Mouse (Mus musculus) cerebellum, adult 18-20 months (tissue): ENCODE measurements around the gene Olfr1513.
"Not testable (repeated sequence)": the region's sequence is repeated elsewhere in the genome, so short reads cannot be mapped to it uniquely, and the experiment has no call there.

ENCODE experiments used
- DNase-seq, 2 experiments: peaks; one replicate each; pipeline ENCODE4 v3.0.0; 2021

The Olfr1513 gene

DNA sequence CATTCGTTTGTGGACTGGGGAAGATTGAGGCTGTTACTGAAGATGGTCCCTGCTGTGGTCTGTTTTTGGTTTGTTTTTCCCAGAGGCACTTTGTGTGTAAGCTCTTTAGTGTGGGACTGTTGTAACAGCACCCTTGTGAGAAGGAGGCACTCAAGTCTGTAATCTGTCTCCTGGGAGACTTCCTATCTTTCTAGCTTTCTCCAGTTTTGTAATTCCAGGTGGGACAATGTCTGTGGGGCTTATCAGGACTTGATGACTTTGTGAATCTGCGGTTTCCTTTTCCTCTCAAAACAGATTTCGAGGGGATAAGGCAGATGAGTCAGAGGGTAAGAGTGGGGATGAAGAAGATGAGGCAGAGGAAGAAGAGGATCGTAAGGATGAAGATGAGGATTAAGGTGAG, at the start of gene Olfr1513:
TSS of gene Olfr1513 (minus strand) at position 101 of the 400 bp plus-strand sequence.
- DNase-seq, result no peak

DNA sequence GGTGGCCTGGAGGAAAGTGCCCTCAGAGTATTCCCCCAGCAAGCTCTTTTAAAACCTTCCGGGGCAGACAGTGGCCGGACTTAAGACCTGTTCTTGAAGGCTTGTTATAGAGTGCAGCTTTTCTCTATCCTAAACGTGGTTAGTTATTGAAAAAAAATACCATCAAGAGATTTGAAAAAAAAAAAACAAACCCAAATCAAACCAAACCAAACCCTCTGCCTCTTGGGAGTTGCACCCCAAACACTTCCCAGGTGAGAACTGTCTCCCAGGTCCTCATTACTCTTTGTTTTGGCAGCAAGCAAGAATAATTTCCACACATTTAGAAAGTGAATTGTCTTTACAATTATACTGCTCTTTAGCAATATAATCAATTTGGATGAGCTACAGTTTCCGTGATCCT, 41.1 kb upstream of the Olfr1513 start, which contains the start of gene Olfr1511:
TSS of gene Olfr1511 (minus strand) at position 101 of the 400 bp plus-strand sequence.
- DNase-seq, result no peak

DNA sequence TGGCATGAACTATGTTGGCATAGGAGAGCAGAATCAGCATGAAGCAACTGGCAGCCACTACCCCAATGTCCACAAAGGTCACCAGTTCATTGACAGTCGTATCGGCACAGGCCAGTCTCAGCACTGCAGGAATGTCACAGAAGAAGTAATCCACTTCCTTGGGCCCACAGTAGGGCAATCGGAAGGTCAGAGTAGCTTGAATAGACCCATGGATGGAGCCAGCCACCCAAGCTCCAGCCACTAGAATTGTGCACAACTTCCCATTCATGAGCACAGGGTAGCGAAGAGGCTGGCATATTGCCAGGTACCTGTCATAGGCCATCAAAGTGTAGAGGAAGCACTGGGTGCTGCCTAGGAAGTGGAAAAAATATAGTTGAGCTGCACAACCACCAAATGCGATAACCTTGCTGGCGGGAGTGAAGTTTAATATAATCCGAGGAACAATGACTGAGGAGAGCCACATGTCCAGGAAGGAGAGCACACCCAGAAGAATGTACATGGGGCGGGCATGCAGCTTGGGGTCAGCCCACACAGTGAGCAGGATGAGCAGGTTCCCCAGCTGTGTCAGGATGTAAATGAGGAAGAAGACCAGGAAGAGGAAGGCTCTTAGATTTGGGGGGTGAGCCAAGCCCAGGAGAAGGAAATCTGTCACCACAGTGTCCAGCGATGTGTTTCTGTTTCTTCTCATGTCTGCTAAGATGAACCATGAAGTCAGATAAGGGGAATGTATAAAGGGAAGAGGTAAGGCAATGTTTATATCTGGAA, 34.1 kb upstream of the Olfr1513 start:
- not testable (repeated sequence) for DNase-seq

DNA sequence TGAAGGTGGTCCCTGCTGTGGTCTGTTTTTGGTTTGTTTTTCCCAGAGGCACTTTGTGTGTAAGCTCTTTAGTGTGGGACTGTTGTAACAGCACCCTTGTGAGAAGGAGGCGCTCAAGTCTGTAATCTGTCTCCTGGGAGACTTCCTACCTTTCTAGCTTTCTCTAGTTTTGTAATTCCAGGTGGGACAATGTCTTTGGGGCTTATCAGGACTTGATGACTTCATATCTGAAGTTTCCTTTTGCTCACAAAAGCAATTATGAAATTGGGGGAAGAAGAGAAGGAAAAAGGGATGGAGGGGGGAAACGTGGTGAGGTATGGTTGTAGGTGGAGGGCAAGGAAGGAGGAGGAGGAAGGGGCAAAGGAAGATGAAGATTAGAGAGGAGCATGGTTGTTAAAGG, 22.9 kb upstream of the Olfr1513 start, which contains the start of gene Olfr1512:
TSS of gene Olfr1512 (minus strand) at position 101 of the 400 bp plus-strand sequence.
- no peak for DNase-seq

DNA sequence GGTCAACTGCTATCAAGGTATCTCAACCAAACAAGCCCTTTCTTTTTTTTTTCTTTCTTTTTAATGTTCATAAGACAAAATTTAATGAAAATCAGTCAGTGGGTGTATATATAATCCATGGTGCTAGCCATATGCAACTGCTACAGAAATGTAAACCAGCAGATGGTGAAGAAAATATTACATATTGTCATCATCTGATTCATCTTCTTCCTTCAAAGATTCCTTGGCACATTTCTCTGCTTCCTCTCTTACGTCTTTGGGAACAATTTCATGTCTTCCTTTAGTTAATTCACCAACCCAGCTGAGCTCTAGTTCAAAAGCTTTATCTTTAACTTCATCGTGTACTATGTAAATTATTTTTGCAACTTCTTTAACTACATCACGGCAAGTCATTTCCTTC, 12.5 kb upstream of the Olfr1513 start:
- no peak for DNase-seq

DNA sequence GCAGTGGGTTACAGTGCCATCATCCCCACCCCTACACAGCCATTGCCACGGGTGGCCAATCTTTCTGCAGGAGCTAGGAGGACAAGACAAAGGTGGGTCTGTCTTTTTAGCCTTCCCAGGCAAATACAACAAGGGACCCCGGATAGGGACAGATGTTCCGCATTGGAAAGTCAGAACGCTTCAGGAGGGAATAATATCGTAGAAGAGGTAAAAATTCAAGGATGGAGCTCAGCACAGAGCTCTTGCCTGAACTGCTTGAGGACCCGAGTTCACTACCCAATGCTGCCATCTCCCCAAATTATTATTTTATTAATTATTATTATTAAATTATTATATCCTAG, 16.7 kb downstream of the Olfr1513 start:
- DNase-seq, result no peak

DNA sequence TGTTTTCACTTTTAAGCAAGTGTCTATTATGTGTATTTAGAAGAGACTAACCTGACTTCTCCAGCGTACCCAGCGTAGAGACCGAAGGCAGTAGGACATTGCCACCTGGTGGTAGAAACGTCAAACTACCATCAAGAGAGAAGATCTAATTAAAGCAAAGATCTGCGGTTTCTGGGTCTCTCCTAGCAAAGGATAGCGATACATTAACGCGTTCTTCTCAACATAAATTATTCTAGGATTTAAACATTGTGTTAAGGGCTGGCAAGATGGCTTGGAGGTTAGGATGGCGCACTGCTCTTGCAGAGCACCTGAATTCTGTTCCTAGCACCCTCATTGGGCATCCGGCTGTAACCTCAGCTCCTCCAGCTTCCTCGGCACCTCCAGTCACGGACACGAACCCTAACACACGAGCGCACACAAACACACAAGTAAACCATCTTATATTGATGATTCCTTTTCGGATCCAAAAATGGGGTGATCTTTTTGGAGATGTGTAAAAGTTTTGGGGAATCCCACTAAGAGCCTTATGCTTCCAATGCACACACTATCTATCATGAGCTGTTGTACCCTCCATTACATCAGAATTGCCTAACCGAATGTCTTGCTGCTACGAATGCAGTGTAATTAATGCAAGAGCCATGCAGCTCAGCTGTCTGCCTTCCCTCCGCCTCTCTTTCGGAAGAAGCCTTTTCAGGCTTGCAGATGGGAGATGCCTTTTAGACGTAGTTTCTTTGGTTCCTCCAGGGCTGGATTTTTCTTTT, 17.3 kb downstream of the Olfr1513 start:
- DNase-seq, result peak; percentile 77

DNA sequence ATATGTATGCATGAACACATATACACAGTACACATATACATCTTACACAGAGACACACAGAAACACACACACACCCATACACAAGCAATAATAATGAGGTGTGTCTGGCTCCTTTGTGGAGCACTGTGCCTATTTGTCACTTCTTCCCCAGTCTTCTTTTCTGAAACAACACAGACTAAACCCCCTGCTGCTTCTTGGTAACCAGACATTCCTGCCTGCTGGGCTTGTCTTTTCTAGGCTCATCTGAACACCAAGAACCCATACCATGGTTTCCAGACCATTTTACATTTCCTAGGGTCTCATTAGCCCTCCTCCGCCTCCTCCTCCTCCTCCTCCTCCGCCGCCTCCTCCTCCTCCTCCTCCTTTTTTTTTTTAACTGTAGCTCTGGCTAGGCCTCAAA, 24.0 kb downstream of the Olfr1513 start:
- DNase-seq, result no peak

DNA sequence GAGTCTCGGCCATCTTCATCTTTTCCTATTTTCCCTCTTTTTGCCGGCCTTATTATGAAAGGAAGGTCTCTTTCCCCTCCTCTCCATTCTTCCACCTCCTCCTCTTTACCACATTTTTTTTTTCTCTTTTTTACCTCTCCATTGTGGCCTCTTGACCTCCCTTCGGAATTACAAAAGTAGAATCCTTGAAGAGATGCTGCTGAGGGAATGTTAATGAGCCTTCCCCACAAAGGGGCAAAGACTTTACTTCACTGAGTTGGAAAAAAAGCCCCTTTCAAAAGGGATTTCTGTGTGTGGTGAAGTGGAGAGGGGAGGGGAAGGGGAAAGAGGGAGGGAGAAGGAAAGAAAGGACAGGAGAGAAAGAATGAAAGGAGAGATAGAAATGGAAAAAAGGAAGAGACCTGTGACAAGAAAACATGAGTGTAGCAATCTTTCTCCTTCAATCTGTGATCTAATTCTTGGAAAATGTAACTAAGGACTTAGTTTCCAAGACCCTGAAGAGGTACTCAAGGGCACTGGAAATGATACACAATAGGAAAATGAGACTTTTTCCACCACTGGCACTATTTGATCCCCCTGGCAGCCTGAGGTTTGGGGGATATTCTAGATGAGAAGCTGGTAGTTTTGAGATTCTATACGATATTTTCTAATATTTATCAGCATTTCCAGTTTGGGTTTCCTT, 25.0 kb downstream of the Olfr1513 start:
- no peak for DNase-seq

DNA sequence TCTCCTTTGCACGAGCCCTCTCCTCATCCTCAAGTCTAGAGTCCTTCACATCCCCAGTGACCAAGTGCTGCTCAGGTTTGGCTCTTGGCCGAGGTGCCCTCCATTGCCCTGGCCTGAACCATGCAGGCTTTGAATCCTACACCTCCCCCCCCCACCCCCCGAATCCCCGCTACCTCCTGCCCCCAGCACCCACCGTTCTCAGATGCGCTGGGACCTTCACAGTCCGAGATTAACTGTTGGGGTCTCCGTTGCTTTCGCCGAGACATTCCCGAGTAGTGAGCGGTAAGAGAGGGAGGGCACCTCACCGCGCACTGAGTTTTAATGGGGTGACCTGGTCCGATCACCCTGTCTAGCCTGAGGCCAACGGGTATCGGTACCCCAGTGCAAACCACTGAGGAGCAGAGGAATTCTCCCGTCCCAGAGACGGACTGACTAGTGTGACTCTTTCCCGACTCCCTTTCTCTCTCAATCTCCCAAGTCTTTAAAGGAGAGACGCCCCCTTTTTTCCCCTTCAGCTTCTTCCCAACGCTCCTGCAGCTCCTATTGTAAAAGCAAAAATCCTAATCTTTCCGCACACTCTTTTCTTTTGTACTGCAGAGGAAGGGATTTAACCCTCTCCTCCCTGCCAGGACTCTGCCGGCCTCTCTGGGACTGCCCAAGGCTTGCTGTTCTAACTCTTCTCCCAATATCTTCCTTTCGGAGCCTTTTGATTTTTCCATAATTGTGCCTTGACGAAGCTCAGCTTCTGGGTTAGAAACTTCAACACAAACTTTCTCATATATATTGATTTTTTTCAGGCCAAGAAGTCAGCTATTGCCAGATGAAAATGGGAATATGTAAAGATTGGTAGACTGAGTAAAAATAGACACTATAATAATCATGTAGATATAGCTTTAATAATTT, 28.0 kb downstream of the Olfr1513 start, which contains the start of gene Sall2:
TSS of gene Sall2 (minus strand) at position 853 of the 903 bp plus-strand sequence.
- DNase-seq, result no peak

DNA sequence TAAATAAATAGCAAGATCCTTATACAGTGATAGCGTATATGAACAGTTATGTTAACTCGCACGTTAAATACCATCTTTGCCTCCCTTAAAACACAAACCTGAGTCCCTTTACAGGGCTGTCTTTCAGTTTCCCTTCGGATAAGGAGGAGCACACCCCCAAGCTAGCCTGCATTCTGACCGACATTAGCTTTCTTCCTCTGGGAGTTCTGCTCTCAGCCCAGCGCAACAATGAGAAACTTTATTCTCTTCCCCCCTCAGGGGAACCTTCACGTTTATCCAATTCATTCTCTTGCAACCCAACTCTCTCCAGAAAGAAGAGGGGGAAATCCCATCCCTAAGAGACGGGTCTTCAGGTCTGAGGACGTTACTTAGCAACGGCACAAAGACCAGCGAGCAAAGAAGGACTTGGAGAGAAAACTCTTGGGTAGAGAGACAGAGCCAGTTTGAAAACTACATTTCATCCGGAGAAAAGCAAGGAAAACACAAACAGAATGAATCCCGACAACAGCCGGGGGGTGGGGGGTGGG, 28.8 kb downstream of the Olfr1513 start:
- DNase-seq, result no peak

DNA sequence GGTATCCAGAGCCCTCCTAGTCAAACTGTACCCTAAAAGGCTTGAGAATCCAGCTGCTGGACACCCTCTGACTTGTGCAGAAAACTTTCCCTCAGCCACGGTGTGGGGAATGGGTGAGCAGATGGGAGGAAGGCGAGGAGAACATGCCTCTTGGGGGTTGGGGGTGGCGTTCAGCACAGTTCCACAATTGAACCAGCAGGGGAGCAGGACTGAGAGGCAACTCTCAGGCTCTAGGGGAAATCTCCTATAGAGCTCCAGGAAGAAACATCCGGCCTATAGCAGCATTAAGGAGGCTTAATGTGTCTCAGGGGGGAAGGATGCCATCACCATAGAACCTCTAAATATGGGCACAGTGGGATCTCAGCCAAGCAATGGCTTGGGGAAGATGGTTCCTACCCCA, 30.3 kb downstream of the Olfr1513 start:
- no peak for DNase-seq

DNA sequence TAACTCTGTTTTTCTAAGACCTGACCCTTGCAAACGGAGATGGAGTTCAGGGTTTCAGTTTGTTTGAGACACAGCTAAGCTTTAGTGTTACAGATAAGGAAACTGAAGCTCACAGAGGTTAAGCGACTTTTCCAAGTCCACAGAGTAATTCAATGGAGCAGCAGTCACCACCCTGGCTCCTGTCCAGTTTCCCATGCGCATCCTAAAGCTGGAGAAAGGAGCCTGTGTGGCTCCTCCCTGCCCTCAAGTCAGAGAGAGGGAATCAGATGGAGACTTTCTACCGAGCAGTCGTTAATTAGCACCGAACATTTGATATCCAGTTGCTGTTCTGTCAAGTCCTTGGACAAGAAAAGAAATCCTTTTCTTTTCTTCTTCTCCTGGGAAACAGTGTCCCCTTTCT, 36.8 kb downstream of the Olfr1513 start:
- no peak for DNase-seq

DNA sequence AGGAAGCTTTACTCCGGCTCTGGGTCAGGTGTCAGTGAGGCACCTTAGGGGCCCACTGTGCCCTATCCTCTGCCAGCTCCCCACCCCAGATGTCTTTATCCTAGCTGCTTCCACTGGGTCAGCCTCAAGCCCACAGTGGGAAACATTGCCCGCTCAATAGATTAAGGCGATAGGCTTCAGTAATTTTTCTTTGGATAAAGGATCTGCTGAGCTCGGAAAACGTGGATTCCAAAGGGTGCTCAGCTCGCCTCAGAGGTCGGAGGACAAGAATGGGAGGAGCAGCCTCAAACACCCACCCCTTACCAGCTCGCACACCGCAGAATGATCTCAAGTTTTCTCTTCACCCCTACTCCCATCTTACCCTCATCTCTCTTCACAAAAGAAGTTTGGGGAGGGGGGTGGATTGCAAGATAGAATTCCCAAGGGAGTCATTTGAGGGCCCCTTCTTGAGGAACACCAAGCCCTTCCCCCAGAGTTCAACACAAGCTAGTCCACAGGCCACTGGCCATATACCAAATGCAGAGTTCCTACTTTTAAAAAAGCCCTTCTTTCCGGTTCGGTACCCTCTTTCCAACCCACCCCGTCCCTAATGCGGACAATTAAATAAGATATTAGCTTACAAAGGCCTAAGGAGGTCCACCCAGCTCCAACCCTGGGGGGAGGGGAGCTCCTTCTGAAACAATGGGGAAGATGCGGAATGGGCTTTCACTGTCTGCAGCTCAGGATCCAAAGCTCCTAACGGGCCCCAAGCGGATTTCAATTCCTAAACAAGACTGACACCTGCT, 39.6 kb downstream of the Olfr1513 start:
- peak; percentile 43 to 59 for DNase-seq

DNA sequence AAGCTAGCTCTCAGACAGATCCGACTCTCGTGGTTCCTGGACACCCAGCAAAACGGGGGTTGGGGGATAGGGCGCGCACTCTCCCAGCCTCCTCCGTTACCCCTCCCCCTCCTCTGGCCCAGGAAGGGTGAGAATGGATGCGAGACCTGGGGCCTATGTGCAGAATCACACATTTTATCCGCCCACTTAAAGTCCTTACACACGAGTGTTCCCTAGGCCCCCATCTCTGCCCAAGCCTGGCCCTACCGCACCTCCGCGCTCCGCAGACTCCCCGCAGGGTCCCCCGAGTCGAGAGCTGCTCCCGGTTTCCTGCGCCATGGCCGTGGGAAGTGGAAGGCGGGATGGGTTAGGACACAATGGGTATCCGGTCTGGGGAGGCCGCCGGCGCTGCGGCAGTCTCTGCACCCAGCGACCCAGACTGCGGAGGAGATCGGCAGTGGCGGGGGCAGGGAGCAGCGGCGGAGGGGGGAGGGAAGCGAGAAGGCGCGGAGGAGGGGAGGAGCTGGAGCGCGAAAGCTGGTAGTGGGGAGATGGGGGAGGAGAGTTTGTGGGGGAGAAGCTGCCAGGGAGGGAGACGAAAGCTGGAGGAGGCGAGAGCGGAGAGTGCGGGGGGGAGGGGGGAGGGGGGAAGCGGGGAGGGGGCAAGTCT, 40.3 kb downstream of the Olfr1513 start:
- peak; percentile 81 to 83 for DNase-seq

DNA sequence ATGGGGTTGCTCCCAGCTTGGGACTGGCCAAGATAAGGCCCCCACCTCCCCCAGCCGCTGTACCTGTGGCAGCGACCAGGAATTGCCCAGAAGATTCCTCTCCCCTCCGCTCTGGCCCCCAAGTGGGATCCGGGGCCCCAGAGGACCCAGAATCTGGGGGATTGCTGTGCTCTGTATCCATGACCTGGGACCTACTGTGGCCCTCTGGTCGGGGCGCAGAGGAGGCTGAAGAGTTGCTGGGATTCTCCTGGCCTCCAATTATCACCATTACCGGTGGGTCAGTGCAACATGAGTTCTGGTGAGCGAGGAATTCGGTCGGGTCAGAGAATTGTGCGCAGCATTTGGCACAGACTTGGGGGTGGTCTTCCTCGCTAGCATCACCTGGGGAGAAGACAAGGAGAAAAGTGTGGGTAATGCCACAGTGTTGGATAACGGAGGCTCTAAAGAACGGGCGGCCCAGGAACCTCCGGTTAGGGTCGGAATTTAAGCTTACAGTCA, 40.9 kb downstream of the Olfr1513 start:
- peak in 1 of 2 experiments; percentile 25 for DNase-seq

DNA sequence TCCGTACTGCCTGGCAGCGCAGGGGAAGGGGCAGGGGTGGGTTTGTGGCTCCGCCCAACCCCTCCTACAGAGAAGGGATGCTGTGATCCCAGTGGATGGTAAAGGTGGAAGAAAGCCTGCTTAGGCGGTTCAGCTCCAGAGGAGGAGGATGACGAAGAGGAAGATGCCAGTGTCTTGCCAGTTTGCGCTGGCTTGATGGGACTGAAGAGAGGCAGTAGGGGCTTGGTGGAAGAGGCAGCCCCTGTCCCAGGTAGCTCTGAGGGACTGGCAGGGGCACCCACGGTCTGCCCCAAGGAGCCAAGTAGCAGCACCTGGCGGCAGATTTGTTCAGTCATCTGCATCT, 41.4 kb downstream of the Olfr1513 start:
- DNase-seq, result peak; percentile 23 to 38

DNA sequence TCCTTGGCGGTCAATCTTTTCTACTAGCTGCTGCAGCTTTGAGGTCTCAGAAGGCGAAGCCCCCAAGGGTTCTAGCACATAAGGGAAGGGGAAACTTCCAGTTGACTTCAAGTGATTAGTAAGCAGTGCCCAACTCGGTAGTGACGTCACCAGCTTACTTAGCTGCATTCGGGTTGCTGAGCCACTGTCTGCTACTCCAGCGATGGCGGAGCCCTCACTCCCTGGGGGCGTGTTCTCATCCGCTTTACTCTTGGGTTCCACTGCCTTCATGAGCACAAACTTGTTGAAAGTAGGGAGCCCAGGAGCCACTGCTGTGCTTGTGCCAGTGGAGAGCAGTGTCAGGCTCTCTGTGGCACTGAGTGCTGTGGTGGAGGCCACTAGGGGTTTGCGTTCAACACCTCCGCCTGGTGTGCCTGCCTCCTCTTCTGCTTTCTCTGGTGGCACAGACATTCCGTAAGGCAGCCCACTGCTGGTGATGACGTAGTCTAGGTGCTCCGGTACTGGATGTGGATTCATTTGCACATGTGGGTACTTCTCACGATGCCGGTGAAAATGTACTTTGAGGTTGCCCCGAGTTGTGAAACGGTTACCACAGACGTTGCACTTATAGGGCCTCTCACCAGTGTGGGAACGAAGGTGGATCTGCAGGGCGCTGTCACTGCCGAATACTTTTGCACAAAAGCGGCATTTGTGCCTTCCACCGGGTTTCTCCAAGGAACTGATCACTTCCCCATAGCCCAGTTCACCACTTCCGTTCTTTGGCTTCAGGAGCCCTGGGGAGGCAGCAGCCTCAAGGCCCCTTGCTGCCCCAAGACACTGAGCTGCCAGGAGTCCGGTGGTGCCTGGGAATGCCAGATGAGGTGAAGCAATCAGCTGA, 42.0 kb downstream of the Olfr1513 start:
- no peak for DNase-seq

DNA sequence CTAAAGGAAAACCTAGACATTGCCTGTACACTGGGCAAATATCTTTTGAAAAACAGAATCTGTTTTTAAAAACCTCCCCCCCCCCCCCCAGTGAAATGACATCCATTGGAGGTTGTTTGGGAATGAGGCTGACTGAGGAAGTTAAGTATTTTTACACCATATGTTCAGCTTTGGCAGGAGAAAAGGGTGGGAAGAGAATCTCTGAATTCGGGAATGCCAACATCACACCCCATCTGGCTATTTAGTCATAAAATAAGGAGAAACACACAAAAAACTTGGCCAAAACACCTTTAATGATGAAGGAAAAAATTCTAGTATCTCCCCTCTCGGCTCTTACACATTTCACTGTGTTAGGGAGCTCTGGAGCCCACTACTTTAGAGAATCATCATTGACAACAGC, 45.3 kb downstream of the Olfr1513 start:
- no peak for DNase-seq

DNA sequence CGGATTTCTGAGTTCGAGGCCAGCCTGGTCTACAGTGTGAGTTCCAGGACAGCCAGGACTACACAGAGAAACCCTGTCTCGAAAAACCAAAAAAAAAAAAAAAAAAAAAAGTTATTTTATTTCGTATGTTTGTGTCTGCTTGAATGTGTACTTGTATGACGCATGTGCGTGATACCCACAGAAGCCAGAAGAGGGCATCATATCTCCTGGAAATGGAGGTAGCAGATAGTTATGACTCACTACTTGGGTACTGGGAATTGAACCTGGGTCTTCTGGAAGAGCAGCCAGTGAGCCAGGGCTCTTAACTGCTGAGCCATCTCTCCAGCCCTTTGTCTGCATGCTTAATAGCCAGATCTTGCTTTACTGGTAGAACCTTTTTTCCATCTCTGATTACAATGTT, 45.9 kb downstream of the Olfr1513 start:
- DNase-seq, result not testable (repeated sequence)
